Mouse (Mus musculus) cerebellum, postnatal 4 days (tissue): Measurements from ENCODE around the gene Lrrc8b.

Source experiments
- DNase-seq, 2 experiments: peaks; one replicate each; pipeline ENCODE4 v3.0.0; 2022; ENCODE audit warnings: low spot score in 2 of 2, mixed read lengths in 1 of 2

Lrrc8b gene

GRCm38 (mm10) chr5:105418851-105419250 is 3.3 kb downstream of the Lrrc8b start:
- DNase-seq = no peak

GRCm38 (mm10) chr5:105425587-105425986 is 10.0 kb downstream of the Lrrc8b start:
- DNase-seq = no peak

- no peak for DNase-seq
Measured at GRCm38 (mm10) chr5:105427326-105427725, 11.8 kb downstream of the Lrrc8b start.

GRCm38 (mm10) chr5:105428265-105428974 is 12.8 kb downstream of the Lrrc8b start:
- peak in 1 of 2 experiments; percentile 22 for DNase-seq

- no peak for DNase-seq
Measured at GRCm38 (mm10) chr5:105430148-105430547, 14.6 kb downstream of the Lrrc8b start.

- DNase-seq = no peak
Measured at GRCm38 (mm10) chr5:105439608-105440007, 24.0 kb downstream of the Lrrc8b start.

GRCm38 (mm10) chr5:105440992-105441535 is 25.5 kb downstream of the Lrrc8b start:
- no peak for DNase-seq

- no peak for DNase-seq
Measured at GRCm38 (mm10) chr5:105442212-105443000, 26.8 kb downstream of the Lrrc8b start.

GRCm38 (mm10) chr5:105443057-105443815 is 27.7 kb downstream of the Lrrc8b start:
- no peak for DNase-seq

- DNase-seq = no peak
Measured at GRCm38 (mm10) chr5:105445686-105446085, 30.1 kb downstream of the Lrrc8b start.

GRCm38 (mm10) chr5:105454105-105454504 is 38.5 kb downstream of the Lrrc8b start:
- no peak for DNase-seq

GRCm38 (mm10) chr5:105459077-105459476 is 43.5 kb downstream of the Lrrc8b start:
- DNase-seq = no peak

GRCm38 (mm10) chr5:105460551-105460950 is 45.0 kb downstream of the Lrrc8b start:
- DNase-seq = no peak

- no peak for DNase-seq
Measured at GRCm38 (mm10) chr5:105461076-105461475, 45.5 kb downstream of the Lrrc8b start.

- no peak for DNase-seq
Measured at GRCm38 (mm10) chr5:105464671-105465070, 49.1 kb downstream of the Lrrc8b start.

- no peak for DNase-seq
Measured at GRCm38 (mm10) chr5:105465550-105465949, 50.0 kb downstream of the Lrrc8b start.

- DNase-seq = no peak
Measured at GRCm38 (mm10) chr5:105466471-105466902, 50.9 kb downstream of the Lrrc8b start.

GRCm38 (mm10) chr5:105467271-105467670 is 51.7 kb downstream of the Lrrc8b start:
- no peak for DNase-seq

GRCm38 (mm10) chr5:105472983-105473705 is 57.6 kb downstream of the Lrrc8b start:
- DNase-seq = no peak

GRCm38 (mm10) chr5:105477527-105477926 is 62.0 kb downstream of the Lrrc8b start:
- no peak for DNase-seq

- no peak for DNase-seq
Measured at GRCm38 (mm10) chr5:105479673-105480072, 64.1 kb downstream of the Lrrc8b start.
